Mouse (Mus musculus) kidney, adult 2 months (tissue): ENCODE measurements around the gene Eri3. TPM values are rescaled to one million over a fixed set of nuclear protein-coding genes. Genes with fewer than 3 reads are reported as not detected.

Experiments
- DNase-seq: peaks from one replicate; pipeline ENCODE4 v3.0.0; 2021
- H3K27ac ChIP-seq: fragments of 200-500 bp; 2 replicates; pipeline ENCODE4 v1.5.1; 2012; ENCODE audit warnings: low read depth, low read length, control low read depth, inconsistent platforms; ENCODE audit not compliant: insufficient read depth
- H3K27me3 ChIP-seq: fragments of 200-500 bp; replicated peaks from 2 replicates; pipeline ENCODE4 v1.6.1; 2012; ENCODE audit warnings: mild to moderate bottlenecking, moderate library complexity, low read length, inconsistent platforms; ENCODE audit not compliant: control insufficient read depth, insufficient read depth
- H3K36me3 ChIP-seq: fragments of 200-500 bp; 2 replicates; pipeline ENCODE4 v1.6.1; 2012; ENCODE audit warnings: mild to moderate bottlenecking, moderate library complexity, low read length, inconsistent platforms; ENCODE audit not compliant: control insufficient read depth, insufficient read depth
- H3K4me1 ChIP-seq: fragments of 200-500 bp; 2 replicates; pipeline ENCODE4 v1.6.1; 2011; ENCODE audit warnings: low read length; ENCODE audit not compliant: control insufficient read depth, insufficient read depth
- H3K4me3 ChIP-seq: fragments of 200-500 bp; 2 replicates; pipeline ENCODE4 v1.5.1; 2011; ENCODE audit warnings: mild to moderate bottlenecking, low read depth, low read length, control low read depth; ENCODE audit not compliant: insufficient read depth
- CTCF ChIP-seq: fragments of 200-500 bp; conservative IDR thresholded peaks from 2 replicates; pipeline ENCODE4 v1.5.1; 2011; ENCODE audit warnings: low read depth, mild to moderate bottlenecking, control low read depth, low read length, moderate library complexity, mixed read lengths; ENCODE audit not compliant: insufficient read depth, insufficient read length
- POLR2A ChIP-seq: fragments of 200-500 bp; IDR thresholded peaks from one replicate; pipeline ENCODE4 v1.6.1; 2011; ENCODE audit warnings: low read depth, low read length, control low read depth
- WGBS: fragments of 180-500 bp; shearing (Covaris S2); methylation state at CpG from one replicate; pipeline ENCODE4 v1.1.7; 2018; 5-methylcytosine and 5-hydroxymethylcytosine counted together
- polyA plus RNA-seq: library from polyadenylated mRNA; depleted of rRNA; stranded (reverse); fragments of >200 nt; gene quantifications from 2 replicates; pipeline ENCODE4 v1.2.3, GENCODE M21; 2012

Gene Eri3
- polyA plus RNA-seq, 1 experiment = 73.0 TPM

DNA sequence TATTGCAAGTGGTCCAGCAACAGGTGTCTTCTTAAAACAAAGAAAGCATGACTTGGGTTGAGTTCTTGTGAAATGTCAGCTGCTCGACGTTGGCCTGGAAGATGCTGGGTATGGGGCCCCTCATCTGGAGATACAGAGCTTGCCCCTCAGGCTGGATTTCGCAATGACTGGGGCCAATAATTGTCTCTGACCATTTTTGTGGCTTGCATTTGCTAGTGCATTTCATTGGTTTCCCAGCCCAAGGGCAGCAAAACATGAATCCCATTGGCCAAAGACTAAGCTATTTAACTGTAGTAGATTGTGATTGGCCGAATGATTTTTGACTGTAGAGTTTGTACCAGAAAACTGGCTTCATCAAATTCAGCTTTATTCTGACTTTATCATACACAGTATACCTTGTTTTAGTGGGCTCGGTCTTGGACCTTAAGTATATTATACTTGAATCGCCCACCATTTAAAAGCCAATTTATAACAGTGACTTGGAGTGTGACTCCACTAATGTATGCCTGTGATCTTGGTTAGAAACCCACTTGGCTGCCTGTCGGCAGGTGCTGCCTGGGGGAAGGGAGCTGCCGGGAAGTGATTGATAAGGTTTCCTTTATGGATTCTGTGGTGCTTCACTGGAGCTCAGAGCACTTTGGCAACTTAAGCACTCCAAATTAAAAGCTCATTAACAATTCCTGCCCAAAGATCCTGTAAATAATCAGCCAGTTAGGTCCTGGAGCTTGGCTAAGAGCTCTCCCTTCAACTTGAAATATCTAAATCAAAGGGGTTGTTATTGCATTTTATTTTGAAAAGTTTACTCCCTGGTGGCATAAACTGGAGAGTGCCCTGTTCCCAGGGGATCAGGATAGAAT lies 1.2 kb downstream of the Eri3 start:
- Histone ChIP-seq H3K27ac (no peak overlapping the region), H3K36me3 (no peaks in the 10 kb centered on the region), H3K27me3 (no peaks in the 10 kb centered on the region), H3K4me1 (peaks cover 13% of the 10 kb centered on the region), H3K4me3 (peak overlapping the region; percentile 81; the same call in 1 of the 2 replicates)
- 45% methylated on average over 8 of the region's 8 CpGs for WGBS
- DNase-seq = peak; percentile 64
- TF ChIP-seq POLR2A = no peak
- TF ChIP-seq CTCF = no peak

DNA sequence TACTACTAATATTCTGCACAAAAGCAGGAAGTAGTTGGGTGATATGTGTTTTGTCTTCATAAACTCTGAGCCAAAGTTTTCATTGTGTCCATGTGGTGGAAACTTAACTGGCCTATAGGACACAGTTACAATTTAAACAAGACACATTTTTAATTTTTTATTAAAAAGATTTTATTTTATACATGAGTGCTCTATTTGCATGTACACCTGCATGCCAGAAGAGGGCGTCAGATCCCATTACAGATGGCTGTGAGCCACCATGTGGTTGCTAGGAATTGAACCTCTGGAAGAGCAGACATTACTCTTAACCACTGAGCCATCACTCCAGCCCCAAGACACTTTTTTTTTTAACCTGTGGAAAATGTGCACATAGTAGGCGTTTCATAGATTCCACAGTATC lies 5.3 kb downstream of the Eri3 start:
- no peaks in the 10 kb centered on the region for H3K27me3 ChIP-seq
- H3K36me3 ChIP-seq = no peaks in the 10 kb centered on the region
- no peak overlapping the region for H3K4me3 ChIP-seq
- DNase-seq = no peak
- TF ChIP-seq POLR2A (no peak), CTCF (no peak)
- peaks cover 13% of the 10 kb centered on the region for H3K4me1 ChIP-seq
- 67% methylated on average over 2 of the region's 2 CpGs for WGBS
- no peak overlapping the region for H3K27ac ChIP-seq

DNA sequence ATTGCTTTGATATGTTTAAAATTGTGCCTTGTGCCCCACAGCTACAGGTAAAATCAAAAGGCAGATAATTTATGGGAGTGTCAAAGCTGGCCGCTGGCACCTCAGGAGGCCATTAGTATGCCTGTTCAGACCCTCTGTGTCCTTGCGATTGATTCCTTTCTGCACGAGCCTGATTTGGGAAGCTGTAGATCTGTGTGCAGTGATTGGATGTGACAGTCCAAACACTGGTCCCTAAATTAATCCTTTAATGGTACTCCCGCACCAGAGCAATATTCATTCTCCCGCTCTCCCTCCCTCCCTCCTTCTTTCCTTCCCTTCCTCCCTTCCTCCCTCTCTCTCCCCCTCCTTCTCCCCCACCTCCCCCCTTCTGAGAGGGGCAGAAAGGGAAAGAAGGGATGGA lies 6.2 kb downstream of the Eri3 start:
- Histone ChIP-seq H3K36me3 (no peaks in the 10 kb centered on the region), H3K4me3 (no peak overlapping the region), H3K27me3 (no peaks in the 10 kb centered on the region), H3K4me1 (peaks cover 8% of the 10 kb centered on the region), H3K27ac (no peak overlapping the region)
- DNase-seq = no peak
- WGBS = 61% methylated on average over 5 of the region's 5 CpGs
- no peak for TF ChIP-seq CTCF
- TF ChIP-seq POLR2A = no peak

DNA sequence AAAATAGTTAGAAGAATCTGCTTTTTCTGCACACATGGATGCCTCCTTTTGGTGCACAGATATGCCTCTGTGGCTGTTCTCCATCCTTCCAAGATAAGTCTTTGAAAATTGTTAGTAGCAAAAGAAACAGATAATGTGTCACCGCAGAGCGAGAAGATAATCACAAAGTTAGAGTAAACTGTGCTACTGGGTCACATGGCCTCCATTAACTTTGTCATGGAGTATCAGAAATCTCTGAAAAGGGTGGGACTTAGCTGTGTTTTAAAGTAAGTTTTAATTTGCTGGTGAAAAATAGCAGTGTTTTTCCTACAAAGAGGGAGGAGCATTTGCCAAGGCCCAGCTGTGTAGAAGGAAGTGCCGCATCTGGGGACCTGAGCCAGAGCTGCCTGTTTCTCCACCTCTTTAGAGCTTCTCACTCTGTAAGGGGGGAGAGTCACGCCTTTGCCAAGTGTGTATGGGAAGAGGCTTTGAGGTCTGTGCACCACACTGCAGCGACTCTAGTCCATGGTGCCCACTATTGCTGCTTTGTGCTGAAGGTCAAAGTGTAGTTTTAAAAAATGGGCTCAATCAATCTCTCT lies 7.0 kb downstream of the Eri3 start:
- peaks cover 2% of the 10 kb centered on the region; the same call in 1 of the 2 replicates for H3K4me1 ChIP-seq
- H3K36me3 ChIP-seq = no peaks in the 10 kb centered on the region
- TF ChIP-seq POLR2A (no peak), CTCF (no peak)
- H3K27ac ChIP-seq = no peak overlapping the region
- peak; percentile 5 for DNase-seq
- 74% methylated on average over 5 of the region's 5 CpGs for WGBS
- no peaks in the 10 kb centered on the region for H3K27me3 ChIP-seq
- H3K4me3 ChIP-seq = no peak overlapping the region

DNA sequence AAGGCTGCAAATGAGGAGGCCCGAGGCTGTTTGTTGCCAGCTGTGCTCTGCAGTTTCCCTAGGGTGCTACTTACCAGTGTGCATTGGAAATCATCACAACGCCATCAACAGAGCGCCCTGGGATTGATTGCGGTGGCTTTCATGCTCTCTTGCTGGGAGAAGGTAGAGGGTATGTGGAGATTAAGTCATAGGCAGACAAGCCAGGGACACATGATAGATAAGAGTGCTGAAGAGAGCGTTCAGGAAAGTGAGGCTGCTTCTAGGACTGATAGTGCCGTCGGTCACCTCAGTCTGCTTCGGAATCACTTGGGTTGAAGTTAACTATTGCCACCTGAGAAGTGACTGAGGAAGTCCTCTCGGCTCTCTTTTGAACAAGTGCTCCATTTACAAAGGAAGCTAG lies 13.8 kb downstream of the Eri3 start:
- Histone ChIP-seq H3K27ac (no peak overlapping the region), H3K4me3 (no peak overlapping the region), H3K27me3 (no peaks in the 10 kb centered on the region), H3K4me1 (no peaks in the 10 kb centered on the region), H3K36me3 (no peaks in the 10 kb centered on the region)
- DNase-seq = no peak
- TF ChIP-seq CTCF = no peak
- TF ChIP-seq POLR2A = no peak
- 90% methylated on average over 9 of the region's 9 CpGs for WGBS

DNA sequence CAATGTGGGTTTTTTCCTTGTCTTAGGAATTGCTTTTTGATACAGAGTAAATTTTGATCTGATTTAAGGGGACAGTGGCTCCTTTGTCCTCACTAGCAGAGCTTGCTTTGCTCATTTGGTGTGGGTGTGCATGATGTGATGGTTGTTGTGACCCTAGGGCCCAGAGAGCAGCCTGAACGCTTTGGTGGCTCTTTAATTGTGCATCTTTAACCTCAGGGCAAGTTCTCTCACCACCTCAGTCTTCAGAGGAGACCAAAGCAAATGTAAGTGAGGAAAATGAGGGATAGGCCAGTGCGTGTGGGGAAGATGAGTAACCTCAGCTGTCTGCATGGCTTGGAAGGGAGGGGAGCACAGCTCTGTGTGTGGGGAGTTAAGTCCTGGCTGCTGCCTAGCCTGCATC lies 18.7 kb downstream of the Eri3 start:
- Histone ChIP-seq H3K36me3 (no peaks in the 10 kb centered on the region), H3K27ac (no peak overlapping the region), H3K4me1 (no peaks in the 10 kb centered on the region), H3K4me3 (no peak overlapping the region), H3K27me3 (no peaks in the 10 kb centered on the region)
- TF ChIP-seq POLR2A (no peak), CTCF (no peak)
- 76% methylated on average over 2 of the region's 2 CpGs for WGBS
- DNase-seq = no peak

DNA sequence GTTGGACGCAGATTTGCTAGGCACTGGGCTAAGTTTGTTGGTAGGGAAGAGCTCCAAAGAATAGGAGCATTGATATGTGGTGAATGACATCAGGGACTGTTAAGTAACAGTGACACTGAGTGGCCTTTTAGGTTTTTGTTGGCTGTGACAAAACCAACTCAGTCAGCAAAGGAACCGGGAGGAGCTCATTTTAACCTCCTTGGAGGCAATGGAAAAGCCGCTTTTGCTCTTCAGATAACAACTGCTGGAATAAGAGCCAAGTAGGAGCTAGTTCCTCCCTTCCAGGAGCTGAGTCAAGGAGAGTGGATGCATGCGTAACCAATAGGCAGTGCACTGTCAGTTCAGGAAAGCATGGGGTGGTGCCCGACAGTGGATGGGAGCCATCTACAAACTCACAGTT lies 20.8 kb downstream of the Eri3 start:
- no peaks in the 10 kb centered on the region for H3K4me1 ChIP-seq
- no peaks in the 10 kb centered on the region for H3K36me3 ChIP-seq
- TF ChIP-seq CTCF (no peak), POLR2A (no peak)
- DNase-seq = peak; percentile 6
- no peak overlapping the region for H3K4me3 ChIP-seq
- WGBS = 86% methylated on average over 5 of the region's 5 CpGs
- no peak overlapping the region for H3K27ac ChIP-seq
- H3K27me3 ChIP-seq = no peaks in the 10 kb centered on the region
